Mouse (Mus musculus) spleen, adult 2 months (tissue): ENCODE data around the gene Dnm1.

Source experiments
- CTCF ChIP-seq: fragments of 200-500 bp; IDR thresholded peaks from 2 replicates; pipeline ENCODE4 v1.5.1; 2011; ENCODE audit warnings: mild to moderate bottlenecking, inconsistent platforms; ENCODE audit not compliant: insufficient read depth, insufficient read length, insufficient replicate concordance; ENCODE audit errors: extremely low read depth
- POLR2A ChIP-seq: fragments of 200-500 bp; IDR thresholded peaks from 2 replicates; pipeline ENCODE4 v1.6.1; 2011; ENCODE audit warnings: low read depth, low read length, inconsistent platforms

DNA sequence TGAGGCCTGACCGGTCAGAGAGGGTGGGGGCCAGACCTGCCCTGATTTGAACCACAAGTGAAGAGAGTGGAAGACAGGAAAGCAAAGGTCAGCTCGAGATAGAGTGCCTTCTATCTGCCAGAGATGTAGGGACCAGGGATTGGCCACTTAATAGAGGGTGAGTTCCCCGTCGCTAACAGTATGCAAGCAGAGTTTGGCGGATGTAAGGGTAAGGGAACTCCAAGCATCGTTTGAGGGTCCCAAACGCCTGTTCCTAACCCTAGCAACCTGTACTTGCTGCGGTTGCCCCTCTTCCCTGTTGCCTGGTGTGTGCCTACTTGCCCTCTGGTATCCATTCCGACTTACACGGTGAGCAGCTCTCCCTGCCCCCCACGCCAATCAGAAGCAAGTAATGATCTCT, 32.4 kb downstream of the Dnm1 start:
- TF ChIP-seq CTCF (no peak), POLR2A (no peak)
